Mouse (Mus musculus) limb, embryonic 15.5 days (tissue): ENCODE data around the gene Trmt10a. TPM values are rescaled to one million over a fixed set of nuclear protein-coding genes. Genes with fewer than 3 reads are reported as not detected.

Source experiments
- polyA plus RNA-seq: library from polyadenylated mRNA; unstranded; fragments of >200 nt; fragmentation: Nextera tagmentation; extraction: Ambion mirVana; gene quantifications from 2 replicates; pipeline ENCODE4 v1.2.1, GENCODE M21; 2015

The Trmt10a gene
- polyA plus RNA-seq, 1 experiment from 2014 or later = 9.0 TPM

Other genes starting within 250 kb of the Trmt10a start
- 116 TPM in 2 replicates for gene Lamtor3, start 224.9 kb upstream of the Trmt10a start, polyA plus RNA-seq
- gene Dapp1, start 161.9 kb upstream of the Trmt10a start, polyA plus RNA-seq = 10.3 and 10.7 TPM in 2 replicates
- gene 1110002E22Rik, start 78.4 kb upstream of the Trmt10a start, polyA plus RNA-seq = 2.8 and 6.4 TPM in 2 replicates
- gene Gm5105, start 76.1 kb upstream of the Trmt10a start, polyA plus RNA-seq = 0.26 and 0.32 TPM in 2 replicates
- gene Mttp, start 1.5 kb downstream of the Trmt10a start, polyA plus RNA-seq = 6.2 and 6.8 TPM in 2 replicates
- gene 4930579F01Rik, start 50.4 kb downstream of the Trmt10a start, polyA plus RNA-seq = 0.10 TPM in 1 of 2 replicates, not detected in the other
- gene Adh7, start 74.3 kb downstream of the Trmt10a start, polyA plus RNA-seq = 4.1 and 5.2 TPM in 2 replicates
- 44.7 and 62.9 TPM in 2 replicates for gene Adh1, start 117.5 kb downstream of the Trmt10a start, polyA plus RNA-seq
- gene Adh6a, start 169.8 kb downstream of the Trmt10a start, polyA plus RNA-seq = 0.14 and 0.21 TPM in 2 replicates
- gene Adh6b, start 198.3 kb downstream of the Trmt10a start, polyA plus RNA-seq = 2.3 and 2.5 TPM in 2 replicates